Mouse (Mus musculus) heart, embryonic 14.5 days (tissue): ENCODE measurements around the gene Supt6. TPM values are rescaled to one million over a fixed set of nuclear protein-coding genes. Genes with fewer than 3 reads are reported as not detected.
A peak's percentile ranks its signal among the peaks of the same experiment; 100 is the strongest.
"Not testable (repeated sequence)": the region's sequence is repeated elsewhere in the genome, so short reads cannot be mapped to it uniquely, and the experiment has no call there.

Experiments
- ATAC-seq: fragments of 200-750 bp; cut with Nextera tagmentation; 2 replicates; pipeline ENCODE4 v1.8.0; 2017; ENCODE audit warnings: low read depth, moderate TSS enrichment; ENCODE audit not compliant: insufficient number of reproducible peaks, insufficient read depth, low FRiP score
- H3K27ac ChIP-seq, 2 experiments: fragments of 200-500 bp in 1 of 2; fragments of 300-500 bp in 1 of 2; sonication (generic) in 1 of 2; replicated peaks in 1 of 2; 2 replicates each; pipeline ENCODE4 v1.5.1; 2012 to 2014; ENCODE audit warnings: low read depth in 2 of 2, low read length in 2 of 2, control low read depth in 1 of 2, mild to moderate bottlenecking in 1 of 2, mixed read lengths in 1 of 2; ENCODE audit not compliant: control insufficient read depth in 1 of 2, insufficient read depth in 1 of 2
- H3K27me3 ChIP-seq: fragments of 300-500 bp; sonication (generic); 2 replicates; pipeline ENCODE4 v1.6.1; 2014; ENCODE audit warnings: mild to moderate bottlenecking, low read length, control low read depth; ENCODE audit not compliant: control insufficient read depth, insufficient read depth
- H3K36me3 ChIP-seq: fragments of 300-500 bp; sonication (generic); 2 replicates; pipeline ENCODE4 v1.6.1; 2014; ENCODE audit warnings: mild to moderate bottlenecking, control low read depth, low read length, mixed read lengths; ENCODE audit not compliant: control insufficient read depth, insufficient read depth
- H3K4me1 ChIP-seq, 2 experiments: fragments of 200-500 bp in 1 of 2; fragments of 300-500 bp in 1 of 2; sonication (generic) in 1 of 2; 2 replicates each; pipeline ENCODE4 v1.6.1; 2012 to 2014; ENCODE audit warnings: low read length in 2 of 2, control low read depth in 1 of 2, mixed read lengths in 1 of 2; ENCODE audit not compliant: control insufficient read depth in 2 of 2, insufficient read depth in 2 of 2
- H3K4me2 ChIP-seq: fragments of 300-500 bp; sonication (generic); 2 replicates; pipeline ENCODE4 v1.6.1; 2014; ENCODE audit warnings: mild to moderate bottlenecking, low read length
- H3K4me3 ChIP-seq, 2 experiments: fragments of 200-500 bp in 1 of 2; fragments of 300-500 bp in 1 of 2; sonication (generic) in 1 of 2; 2 replicates each; pipeline ENCODE4 v1.5.1; 2012 to 2014; ENCODE audit warnings: low read length in 2 of 2, mild to moderate bottlenecking in 2 of 2, control low read depth in 1 of 2, low read depth in 1 of 2, moderate library complexity in 1 of 2; ENCODE audit not compliant: control insufficient read depth in 1 of 2, insufficient read depth in 1 of 2
- H3K9ac ChIP-seq: fragments of 300-500 bp; sonication (generic); 2 replicates; pipeline ENCODE4 v1.6.1; 2014; ENCODE audit warnings: mild to moderate bottlenecking, low read length
- H3K9me3 ChIP-seq: fragments of 300-500 bp; sonication (generic); 2 replicates; pipeline ENCODE4 v1.6.1; 2016; ENCODE audit warnings: low read length, control low read depth; ENCODE audit not compliant: control insufficient read depth
- WGBS: fragments of 180-500 bp; shearing (Covaris S2); extraction: QIAGEN DNeasy Blood & Tissue Kit; methylation state at CpG from one replicate; pipeline ENCODE4 v1.1.7; 2014; 5-methylcytosine and 5-hydroxymethylcytosine counted together
- polyA plus RNA-seq: library from polyadenylated mRNA; unstranded; fragments of >200 nt; fragmentation: Nextera tagmentation; extraction: Ambion mirVana; gene quantifications from 2 replicates; pipeline ENCODE4 v1.2.1, GENCODE M21; 2014

Supt6 gene
- 13.8 and 15.5 TPM in 2 replicates for polyA plus RNA-seq

DNA sequence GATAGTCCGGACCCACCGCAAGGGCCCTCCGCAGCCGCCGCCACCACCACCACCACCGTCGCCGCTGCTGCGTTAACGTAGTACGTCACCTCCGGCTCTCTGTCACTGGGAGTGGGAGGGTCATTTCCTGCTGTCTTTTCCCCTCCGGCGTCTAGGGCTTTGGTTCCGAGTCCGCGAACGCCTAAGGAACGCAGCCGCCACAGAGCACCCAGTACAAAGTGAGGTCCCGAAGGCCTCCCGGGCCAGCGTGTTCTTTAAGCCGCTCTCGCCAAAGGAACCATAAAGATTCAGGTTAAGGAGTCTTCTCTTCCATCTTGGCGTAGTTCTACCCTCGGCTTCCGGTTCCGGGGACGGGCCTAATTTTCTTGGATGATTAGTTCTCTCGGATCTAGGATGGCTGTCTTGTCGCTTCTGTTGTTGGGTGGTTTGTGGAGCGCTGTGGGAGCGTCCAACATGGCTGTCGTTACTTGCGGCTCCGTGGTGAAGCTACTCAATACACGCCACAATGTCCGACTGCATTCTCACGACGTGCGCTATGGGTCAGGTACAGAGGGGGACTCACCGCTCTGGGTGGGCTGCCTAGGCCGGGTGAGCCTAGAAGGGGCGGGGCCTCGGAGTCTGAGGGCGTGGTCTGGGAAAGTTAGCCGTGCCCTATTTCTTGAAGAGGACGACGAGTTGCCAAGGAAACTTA is at the start of gene Supt6, which contains the start of gene Sdf2:
Supt6 (minus strand) TSS at position 361 of the 691 bp plus-strand sequence.
Sdf2 (plus strand) TSS at position 120 of the 691 bp plus-strand sequence.
- H3K9me3 ChIP-seq = no peaks in the 10 kb centered on the region
- peaks cover 2 to 21% of the 10 kb centered on the region in 2 experiments; a peak in 3 of 4 replicates for H3K4me1 ChIP-seq
- H3K27me3 ChIP-seq = no peaks in the 10 kb centered on the region
- H3K4me2 ChIP-seq = peak within 1 kb of the TSS; percentile 92
- under 1% methylated on average over 50 of the region's 50 CpGs for WGBS
- H3K9ac ChIP-seq = peak within 1 kb of the TSS; percentile 97
- peak within 1 kb of the TSS; percentile 90 to 94 for H3K4me3 ChIP-seq
- peak; percentile 87 for ATAC-seq
- H3K36me3 ChIP-seq = peaks cover 13% of the 10 kb centered on the region
- peak within 1 kb of the TSS; percentile 92 to 97 for H3K27ac ChIP-seq

DNA sequence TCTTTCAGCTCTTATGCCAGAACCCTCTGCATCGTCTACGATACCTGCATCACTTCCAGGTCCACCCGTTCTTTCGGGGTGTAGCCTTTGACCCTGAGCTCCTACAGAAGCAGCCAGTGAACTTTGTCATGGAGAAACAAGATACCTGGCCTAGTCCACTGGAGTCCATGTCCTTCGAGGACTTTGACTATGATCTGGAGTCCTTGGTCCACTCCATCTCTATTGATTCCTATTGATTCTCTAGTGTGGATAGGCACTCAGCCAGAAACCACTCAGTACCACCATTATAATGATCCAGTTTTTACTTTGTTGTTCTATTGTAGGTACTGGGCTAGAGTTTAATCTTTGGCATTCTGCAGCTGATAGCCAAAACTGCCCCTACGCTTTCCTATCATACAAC is 48.8 kb upstream of the Supt6 start:
- Histone ChIP-seq H3K4me3 (no peak overlapping the region), H3K4me2 (no peak overlapping the region), H3K4me1 (no peaks in the 10 kb centered on the region), H3K27me3 (no peaks in the 10 kb centered on the region), H3K9me3 (no peaks in the 10 kb centered on the region), H3K9ac (no peak overlapping the region), H3K27ac (no peak overlapping the region), H3K36me3 (peaks cover 29% of the 10 kb centered on the region)
- WGBS = 93% methylated on average over 6 of the region's 6 CpGs
- ATAC-seq = no peak

DNA sequence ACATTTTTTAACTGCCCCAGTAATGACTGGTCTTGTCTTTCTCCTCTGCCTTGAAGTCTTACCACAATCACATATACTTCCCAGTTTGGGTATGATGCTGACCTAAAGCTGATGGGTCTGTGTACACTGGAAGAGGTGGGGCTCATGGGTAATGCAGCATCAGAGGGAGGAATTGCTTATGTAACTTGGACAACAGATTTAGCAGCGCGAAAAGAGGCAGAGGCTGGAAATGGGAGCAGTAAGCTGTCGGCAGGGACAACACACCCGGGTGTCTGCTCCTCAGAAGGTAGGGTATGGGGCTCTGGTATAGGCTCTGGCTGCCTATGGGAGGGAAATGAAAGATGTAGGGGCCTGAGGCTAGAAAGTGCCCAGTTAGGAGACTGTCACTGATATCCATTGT is 44.9 kb upstream of the Supt6 start, which contains the start of gene BC030499:
BC030499 (plus strand) TSS at position 188 of the 400 bp plus-strand sequence.
- Histone ChIP-seq H3K9me3 (no peaks in the 10 kb centered on the region), H3K36me3 (peaks cover 68% of the 10 kb centered on the region), H3K4me2 (no peak within 1 kb of the TSS), H3K4me1 (no peaks in the 10 kb centered on the region), H3K9ac (no peak within 1 kb of the TSS), H3K4me3 (no peak within 1 kb of the TSS), H3K27ac (no peak within 1 kb of the TSS), H3K27me3 (no peaks in the 10 kb centered on the region)
- ATAC-seq = no peak
- 87% methylated on average over 4 of the region's 4 CpGs for WGBS

DNA sequence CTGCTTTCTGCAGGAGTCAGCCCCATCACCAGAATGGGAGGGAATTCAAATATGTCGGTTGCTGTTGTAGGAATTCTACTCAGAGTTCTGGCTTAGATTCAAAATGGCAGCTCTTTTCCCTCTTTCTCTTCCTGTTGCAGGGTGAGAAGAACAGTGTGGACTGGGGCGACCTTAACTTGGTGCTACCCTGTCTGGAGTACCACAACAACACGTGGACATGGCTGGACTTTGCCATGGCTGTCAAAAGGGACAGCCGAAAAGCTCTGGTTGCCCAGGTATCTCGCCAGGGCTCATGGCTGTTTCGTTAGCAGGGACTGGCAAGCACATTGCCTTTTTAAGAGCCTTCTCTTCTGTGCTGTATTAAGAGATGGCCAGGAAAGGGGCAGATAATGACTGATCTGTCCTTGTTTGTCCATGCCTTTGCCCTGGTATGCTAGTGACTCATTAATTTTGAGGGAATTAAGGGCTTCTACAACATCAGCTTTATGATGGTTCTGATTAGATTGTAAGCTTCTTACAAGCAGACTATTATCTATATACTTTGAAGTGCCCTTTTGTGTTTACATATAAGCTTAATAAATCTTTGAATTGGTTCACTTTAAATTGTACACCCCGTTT is 43.5 kb upstream of the Supt6 start:
- H3K4me1 ChIP-seq = no peaks in the 10 kb centered on the region
- no peak overlapping the region for H3K4me3 ChIP-seq
- H3K27ac ChIP-seq = no peak overlapping the region
- no peak overlapping the region for H3K9ac ChIP-seq
- WGBS = 90% methylated on average over 7 of the region's 7 CpGs
- no peak overlapping the region for H3K4me2 ChIP-seq
- H3K36me3 ChIP-seq = peaks cover 82% of the 10 kb centered on the region
- no peak for ATAC-seq
- H3K27me3 ChIP-seq = no peaks in the 10 kb centered on the region
- no peaks in the 10 kb centered on the region for H3K9me3 ChIP-seq

DNA sequence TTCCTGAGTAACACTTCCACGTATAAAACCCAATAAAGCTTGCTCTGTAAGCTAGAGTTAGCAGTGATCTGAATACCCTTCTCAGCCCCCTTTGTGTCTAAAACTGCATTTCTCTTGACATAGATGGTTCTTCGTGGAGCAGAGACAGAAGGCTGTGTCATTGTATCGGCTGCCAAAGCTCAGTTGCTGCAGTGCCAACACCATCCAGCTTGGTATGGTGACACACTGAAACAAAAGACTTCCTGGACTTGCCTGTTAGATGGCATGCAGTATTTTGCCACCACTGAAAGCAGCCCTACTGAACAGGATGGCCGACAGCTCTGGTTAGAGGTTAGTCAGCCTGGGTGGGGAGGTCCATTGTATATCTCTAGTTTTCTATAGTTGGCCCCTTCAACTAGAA is 33.8 kb upstream of the Supt6 start:
- Histone ChIP-seq H3K27ac (no peak overlapping the region), H3K9me3 (no peaks in the 10 kb centered on the region), H3K4me1 (no peaks in the 10 kb centered on the region), H3K4me2 (no peak overlapping the region), H3K36me3 (peaks cover 100% of the 10 kb centered on the region), H3K27me3 (no peaks in the 10 kb centered on the region), H3K9ac (no peak overlapping the region), H3K4me3 (no peak overlapping the region)
- no peak for ATAC-seq
- WGBS = 90% methylated on average over 4 of the region's 4 CpGs

DNA sequence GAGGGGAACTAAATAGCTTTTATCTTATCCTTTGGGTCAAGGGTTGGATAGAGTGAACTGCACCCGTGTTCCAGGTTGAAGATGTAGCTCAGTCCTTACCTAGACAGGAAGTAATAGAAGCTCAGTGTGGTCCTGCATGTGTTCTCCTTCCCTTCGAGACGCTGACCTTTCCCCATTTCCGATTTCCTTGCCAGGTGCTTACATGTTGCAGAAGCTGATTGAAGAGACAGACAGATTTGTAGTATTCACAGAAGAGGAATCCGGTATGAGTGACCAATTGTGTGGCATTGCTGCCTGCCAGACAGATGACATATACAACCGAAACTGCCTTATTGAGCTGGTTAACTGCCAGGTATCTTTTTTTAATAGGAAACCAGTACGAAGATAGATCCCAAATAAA is 33.1 kb upstream of the Supt6 start:
- no peak overlapping the region for H3K9ac ChIP-seq
- peaks cover 100% of the 10 kb centered on the region for H3K36me3 ChIP-seq
- H3K4me2 ChIP-seq = no peak overlapping the region
- no peaks in the 10 kb centered on the region for H3K27me3 ChIP-seq
- no peaks in the 10 kb centered on the region for H3K4me1 ChIP-seq
- no peak overlapping the region for H3K27ac ChIP-seq
- no peaks in the 10 kb centered on the region for H3K9me3 ChIP-seq
- no peak for ATAC-seq
- H3K4me3 ChIP-seq = no peak overlapping the region
- 69% methylated on average over 7 of the region's 7 CpGs for WGBS

DNA sequence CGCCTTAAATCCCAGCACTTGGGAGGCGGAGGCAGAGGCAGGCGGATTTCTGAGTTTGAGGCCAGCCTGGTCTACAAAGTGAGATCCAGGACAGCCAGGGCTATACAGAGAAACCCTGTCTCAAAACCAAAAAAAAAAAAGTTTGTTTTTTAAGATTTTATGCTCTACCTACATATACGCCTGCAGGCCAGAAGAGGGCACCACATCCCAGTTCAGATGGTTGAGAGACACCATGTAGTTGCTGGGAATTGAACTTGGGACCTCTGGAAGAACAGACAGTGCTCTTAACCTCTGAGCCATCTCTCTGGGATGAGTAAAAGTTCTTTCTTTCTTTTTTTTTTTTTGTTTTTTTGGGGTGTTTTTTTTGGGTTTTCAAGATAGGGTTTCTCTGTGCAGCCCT is 30.4 kb upstream of the Supt6 start:
- not testable (repeated sequence) for H3K4me2 ChIP-seq, H3K9ac ChIP-seq
- 88% methylated on average over 4 of the region's 4 CpGs for WGBS

More for the DNA sequence above, 30.4 kb upstream of the Supt6 start:
- not testable (repeated sequence) for H3K27ac ChIP-seq, H3K4me1 ChIP-seq, H3K27me3 ChIP-seq, H3K9me3 ChIP-seq, H3K4me3 ChIP-seq, ATAC-seq
- H3K36me3 ChIP-seq = peaks cover 100% of the 10 kb centered on the region
